ENCODE assay signal across 8 mouse cellular contexts in the genomic region with DNA sequence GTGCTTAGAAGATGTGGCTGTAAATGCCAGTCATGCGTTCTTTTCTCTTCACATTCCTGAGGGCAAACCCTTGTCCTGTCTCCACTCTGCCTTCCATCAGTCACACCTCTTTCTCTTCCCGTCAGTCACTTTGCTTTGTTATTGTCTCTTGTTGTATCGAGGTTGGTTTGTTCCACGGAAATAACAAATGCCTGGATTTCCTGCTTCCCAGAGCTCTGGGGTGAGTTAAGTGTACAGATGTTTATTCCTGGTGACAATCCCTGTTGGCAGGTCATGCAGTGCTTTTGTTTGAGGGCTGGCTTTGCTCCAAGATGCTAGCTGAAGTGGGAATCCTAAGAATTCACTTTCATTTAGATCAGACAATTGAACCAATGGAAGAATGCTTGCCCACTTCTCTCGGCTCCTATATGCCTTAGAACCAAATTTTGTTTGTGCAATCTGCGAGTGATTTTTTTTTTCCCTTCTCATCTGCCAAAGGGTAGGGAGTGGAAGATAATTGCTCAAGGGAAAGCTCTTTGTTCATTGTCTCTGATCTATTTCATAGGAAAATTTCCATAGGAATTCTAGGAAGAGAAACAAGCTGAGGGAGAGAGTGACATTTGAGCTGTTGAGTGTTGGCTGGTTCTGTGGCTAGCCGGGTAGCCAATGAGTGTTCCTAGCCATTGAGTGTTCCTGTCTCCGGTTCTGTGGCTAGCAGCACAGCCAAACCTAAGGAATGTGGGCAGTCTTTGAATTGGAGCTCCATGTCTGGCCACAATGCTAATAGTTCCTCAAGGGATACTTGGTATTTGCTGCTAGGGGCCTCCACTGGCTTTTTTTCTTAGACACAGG.
DNase-seq lines count a peak whose midpoint lies in the region; ATAC-seq and TF ChIP-seq lines count a peak whose summit lies in the region.

No protein-coding gene starts in this region.

- no peak overlapping the region for H3K9ac ChIP-seq in heart, embryonic 16.5 days (ENCODE audit: low read length)
- no peak overlapping the region for H3K9ac ChIP-seq in liver, embryonic 11.5 days (ENCODE audit: low read depth, low read length)

- peak; percentile 78 for ATAC-seq in heart, embryonic 16.5 days (replicated peaks; ENCODE audit: extremely low read depth, insufficient read depth, low FRiP score)
- no peak for ATAC-seq in liver, embryonic 11.5 days (replicated peaks; ENCODE audit: low FRiP score)

- peak overlapping the region; percentile 38 for H3K4me2 ChIP-seq in heart, embryonic 16.5 days (ENCODE audit: low read depth, low read length)
- H3K4me2 ChIP-seq in liver, embryonic 11.5 days = no peak overlapping the region

- peak; percentile 63 for DNase-seq in NIH3T3 (ENCODE audit: low read depth)
- DNase-seq in embryo, embryonic 10.5 days (ENCODE audit: low spot score) = peak; percentile 36
- DNase-seq in liver, embryonic 11.5 days (ENCODE audit: low spot score) = no peak
- no peak for DNase-seq in left cerebral cortex, adult 8-10 months (ENCODE audit: low spot score in 2 of 2)
- no peak for DNase-seq in left cerebral cortex, adult 18-20 months (ENCODE audit: low spot score in 2 of 2)
- no peak for DNase-seq in cerebellum, adult 2 months
- DNase-seq in forebrain, embryonic 10.5 days (ENCODE audit: extremely low spot score, low spot score) = no peak

- H3K9me3 ChIP-seq in heart, embryonic 16.5 days (replicated peaks; ENCODE audit: control insufficient read depth, low read length) = peaks cover 4% of the 10 kb centered on the region; the same call in 1 of the 2 replicates
- no peaks in the 10 kb centered on the region for H3K9me3 ChIP-seq in liver, embryonic 11.5 days (ENCODE audit: control insufficient read depth, low read length)
- H3K9me3 ChIP-seq in forebrain, embryonic 10.5 days = no peaks in the 10 kb centered on the region

- H3K4me1 ChIP-seq in heart, embryonic 16.5 days (ENCODE audit: control insufficient read depth, insufficient read depth, low read length) = peaks cover 24% of the 10 kb centered on the region
- no peaks in the 10 kb centered on the region; the same call in 1 of the 2 replicates for H3K4me1 ChIP-seq in liver, embryonic 11.5 days (replicated peaks; ENCODE audit: control insufficient read depth, insufficient read depth, low read length)
- H3K4me1 ChIP-seq in cerebellum, adult 2 months (ENCODE audit: control insufficient read depth, insufficient read depth, low read length) = peaks cover 8% of the 10 kb centered on the region
- H3K4me1 ChIP-seq in forebrain, embryonic 10.5 days = peaks cover 20% of the 10 kb centered on the region

- peak overlapping the region; percentile 93 for H3K27ac ChIP-seq in heart, embryonic 16.5 days (ENCODE audit: low read length)
- H3K27ac ChIP-seq in liver, embryonic 11.5 days (ENCODE audit: low read depth, low read length) = peak overlapping the region; percentile 52; the same call in 1 of the 2 replicates
- no peak overlapping the region for H3K27ac ChIP-seq in cerebellum, adult 2 months (ENCODE audit: insufficient read depth, low read length)
- no peak overlapping the region; the same call in 1 of the 2 replicates for H3K27ac ChIP-seq in forebrain, embryonic 10.5 days

- no peak for TF ChIP-seq POLR2A in cerebellum, adult 2 months (IDR thresholded peaks at IDR 0.05; ENCODE audit: borderline replicate concordance, insufficient read depth, low read length)

- H3K36me3 ChIP-seq in heart, embryonic 16.5 days (ENCODE audit: control insufficient read depth, insufficient read depth) = no peaks in the 10 kb centered on the region
- no peaks in the 10 kb centered on the region for H3K36me3 ChIP-seq in liver, embryonic 11.5 days (ENCODE audit: control insufficient read depth, insufficient read depth, low read length)
- no peaks in the 10 kb centered on the region for H3K36me3 ChIP-seq in forebrain, embryonic 10.5 days (replicated peaks)

- H3K4me3 ChIP-seq in heart, embryonic 16.5 days (ENCODE audit: low read length) = peak overlapping the region; percentile 27
- H3K4me3 ChIP-seq in liver, embryonic 11.5 days (ENCODE audit: low read depth, low read length) = no peak overlapping the region
- H3K4me3 ChIP-seq in cerebellum, adult 2 months (replicated peaks; ENCODE audit: insufficient read depth, low read depth, low read length) = no peak overlapping the region
- H3K4me3 ChIP-seq in forebrain, embryonic 10.5 days = no peak overlapping the region

- TF ChIP-seq CTCF in cerebellum, adult 2 months (IDR thresholded peaks at IDR 0.05; ENCODE audit: borderline replicate concordance, insufficient read depth, low read depth, low read length) = no peak

- 9% methylated on average over 8 of the region's 8 CpGs for WGBS in heart, embryonic 16.5 days
- WGBS in liver, embryonic 11.5 days = 48% methylated on average over 8 of the region's 8 CpGs
- WGBS in cerebellum, adult 2 months = 72% methylated on average over 8 of the region's 8 CpGs
- WGBS in forebrain, embryonic 10.5 days = 38% methylated on average over 8 of the region's 8 CpGs

- no peaks in the 10 kb centered on the region for H3K27me3 ChIP-seq in heart, embryonic 16.5 days (ENCODE audit: control insufficient read depth, insufficient read depth, low read length)
- H3K27me3 ChIP-seq in liver, embryonic 11.5 days (replicated peaks; ENCODE audit: control insufficient read depth, insufficient read depth, low read length) = no peaks in the 10 kb centered on the region
- no peaks in the 10 kb centered on the region for H3K27me3 ChIP-seq in cerebellum, adult 2 months (ENCODE audit: control insufficient read depth, insufficient read depth, low read length)
- H3K27me3 ChIP-seq in forebrain, embryonic 10.5 days (ENCODE audit: poor library complexity, severe bottlenecking) = no peaks in the 10 kb centered on the region

Comparison
In these comparisons a context has a peak if more than half of its experiments do, and no peak if none do; other contexts are left out.
1. DNase-seq: peak in NIH3T3 (single experiment) and embryo, embryonic 10.5 days (single experiment); none in liver, embryonic 11.5 days (single experiment), left cerebral cortex, adult 8-10 months (0 of 2), left cerebral cortex, adult 18-20 months (0 of 2), cerebellum, adult 2 months (0 of 2) and forebrain, embryonic 10.5 days (single experiment).
2. H3K27ac ChIP-seq: peak in heart, embryonic 16.5 days (single experiment) and liver, embryonic 11.5 days (single experiment); none in cerebellum, adult 2 months (single experiment) and forebrain, embryonic 10.5 days (single experiment).